Mouse (Mus musculus) heart, postnatal 0 days (tissue): ENCODE data around the gene Tmem252.

ENCODE experiments used
- CTCF ChIP-seq: IDR thresholded peaks from 2 replicates; pipeline ENCODE4 v1.5.1; 2016; ENCODE audit warnings: antibody characterized with exemption, control low read depth, low read depth
- EP300 ChIP-seq: IDR thresholded peaks from 2 replicates; pipeline ENCODE4 v1.6.1; 2016; ENCODE audit warnings: antibody characterized with exemption, low read depth

DNA sequence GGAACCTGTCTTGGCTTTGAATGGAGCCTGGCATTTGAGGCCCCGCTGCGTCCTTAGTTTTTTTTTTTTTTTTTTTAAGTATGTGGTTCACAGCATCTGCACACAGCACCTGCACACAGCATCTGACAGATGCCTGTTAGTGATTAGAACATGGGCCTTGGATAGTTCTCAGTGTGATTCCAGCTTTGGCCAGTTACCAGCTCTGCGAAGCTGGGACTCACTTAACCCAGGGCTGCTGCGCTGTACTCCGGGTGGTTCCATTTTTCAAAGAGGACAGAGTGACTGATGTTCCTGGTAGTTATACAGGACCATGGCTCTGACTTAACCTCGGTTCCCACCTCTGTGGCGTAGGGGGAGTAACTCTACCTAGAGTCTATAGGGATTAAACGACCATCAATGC is 23.4 kb upstream of the Tmem252 start:
- no peak for TF ChIP-seq CTCF
- no peak for TF ChIP-seq EP300
